Mouse (Mus musculus): ENCODE data around the gene Plcb4.

- TF ChIP-seq HCFC1 (IDR thresholded peaks at IDR 0.05; ENCODE audit: borderline replicate concordance, insufficient read depth, low read length) (no peak), ZC3H11A (IDR thresholded peaks at IDR 0.05; ENCODE audit: borderline replicate concordance, low read depth, low read length) (no peak)
Observed at GRCm38 (mm10) chr2:135847738-135848137, 188.9 kb downstream of the Plcb4 start.
